Mouse (Mus musculus): ENCODE measurements at regions not wholly inside any gene's neighbourhood (a gene's known extent, or its start where the extent isn't known, plus 50 kb on each side); places are given as distances from the start of the nearest gene placed in this dataset.

DNA sequence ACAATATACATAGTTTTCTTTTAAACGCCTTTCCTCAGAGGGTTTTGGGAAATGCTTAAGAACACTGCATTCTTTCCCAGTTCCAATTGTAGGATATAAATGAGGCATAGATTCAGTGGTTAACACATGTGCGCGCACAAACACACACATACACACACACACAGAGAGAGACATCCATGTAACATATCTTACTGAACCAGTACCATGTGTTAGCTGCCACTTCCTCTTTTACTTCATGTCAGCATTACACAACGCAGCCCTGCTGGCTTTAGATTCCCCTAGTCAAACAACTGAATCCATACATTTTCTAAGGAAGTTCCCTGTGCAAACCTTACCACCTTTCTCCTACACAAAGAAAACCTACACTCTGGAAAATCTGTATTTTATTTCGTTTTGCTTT lies 189.1 kb upstream of the Atp2b1 start:
- DNase-seq (ENCODE audit: low spot score) (no peak), ATAC-seq (ENCODE audit: insufficient read depth, low read depth) (no peak)
- TF ChIP-seq CTCF (IDR thresholded peaks at IDR 0.05; ENCODE audit: low read depth) (no peak), EP300 (IDR thresholded peaks at IDR 0.05; ENCODE audit: low read depth) (no peak)
- Histone ChIP-seq H3K9ac (replicated peaks; ENCODE audit: low read depth, low read length) (no peak overlapping the region), H3K4me3 (ENCODE audit: low read depth, low read length) (no peak overlapping the region), H3K4me2 (ENCODE audit: low read depth, low read length) (no peak overlapping the region), H3K9me3 (replicated peaks; ENCODE audit: control insufficient read depth, low read length) (no peaks in the 10 kb centered on the region), H3K27ac (ENCODE audit: low read depth) (no peak overlapping the region), H3K4me1 (ENCODE audit: control insufficient read depth, insufficient read depth) (peaks cover 4% of the 10 kb centered on the region; the same call in 1 of the 2 replicates), H3K36me3 (replicated peaks; ENCODE audit: control insufficient read depth, insufficient read depth, low read length) (no peaks in the 10 kb centered on the region), H3K27me3 (ENCODE audit: control insufficient read depth, insufficient read depth, low read length) (no peaks in the 10 kb centered on the region)
- WGBS = 84% methylated on average over 5 of the region's 5 CpGs

GRCm38 (mm10) chr10:98727130-98727529 lies 187.1 kb upstream of the Atp2b1 start:
- H3K36me3 ChIP-seq (replicated peaks; ENCODE audit: control insufficient read depth, insufficient read depth, low read length) = no peaks in the 10 kb centered on the region
- no peak overlapping the region for H3K4me3 ChIP-seq (ENCODE audit: low read depth, low read length)
- no peak for DNase-seq (ENCODE audit: low spot score)
- no peak overlapping the region for H3K9ac ChIP-seq (replicated peaks; ENCODE audit: low read depth, low read length)
- H3K4me2 ChIP-seq (ENCODE audit: low read depth, low read length) = no peak overlapping the region
- no peak for ATAC-seq (ENCODE audit: insufficient read depth, low read depth)
- H3K4me1 ChIP-seq (ENCODE audit: control insufficient read depth, insufficient read depth) = no peaks in the 10 kb centered on the region
- TF ChIP-seq CTCF (IDR thresholded peaks at IDR 0.05; ENCODE audit: low read depth) (no peak), EP300 (IDR thresholded peaks at IDR 0.05; ENCODE audit: low read depth) (no peak)
- H3K27me3 ChIP-seq (ENCODE audit: control insufficient read depth, insufficient read depth, low read length) = no peaks in the 10 kb centered on the region
- H3K27ac ChIP-seq (ENCODE audit: low read depth) = no peak overlapping the region
- no peaks in the 10 kb centered on the region for H3K9me3 ChIP-seq (replicated peaks; ENCODE audit: control insufficient read depth, low read length)
- 75% methylated on average over 4 of the region's 4 CpGs for WGBS

GRCm38 (mm10) chr10:98728396-98729030 lies 185.7 kb upstream of the Atp2b1 start:
- Histone ChIP-seq H3K9ac (replicated peaks; ENCODE audit: low read depth, low read length) (no peak overlapping the region), H3K27ac (ENCODE audit: low read depth) (no peak overlapping the region), H3K4me2 (ENCODE audit: low read depth, low read length) (no peak overlapping the region), H3K27me3 (ENCODE audit: control insufficient read depth, insufficient read depth, low read length) (no peaks in the 10 kb centered on the region), H3K9me3 (replicated peaks; ENCODE audit: control insufficient read depth, low read length) (no peaks in the 10 kb centered on the region), H3K4me1 (ENCODE audit: control insufficient read depth, insufficient read depth) (no peaks in the 10 kb centered on the region), H3K36me3 (replicated peaks; ENCODE audit: control insufficient read depth, insufficient read depth, low read length) (no peaks in the 10 kb centered on the region), H3K4me3 (ENCODE audit: low read depth, low read length) (no peak overlapping the region)
- WGBS = 71% methylated on average over 5 of the region's 5 CpGs
- DNase-seq (ENCODE audit: low spot score) (no peak), ATAC-seq (ENCODE audit: insufficient read depth, low read depth) (no peak)
- TF ChIP-seq EP300 (IDR thresholded peaks at IDR 0.05; ENCODE audit: low read depth) = no peak
- TF ChIP-seq CTCF (IDR thresholded peaks at IDR 0.05; ENCODE audit: low read depth) = no peak

DNA sequence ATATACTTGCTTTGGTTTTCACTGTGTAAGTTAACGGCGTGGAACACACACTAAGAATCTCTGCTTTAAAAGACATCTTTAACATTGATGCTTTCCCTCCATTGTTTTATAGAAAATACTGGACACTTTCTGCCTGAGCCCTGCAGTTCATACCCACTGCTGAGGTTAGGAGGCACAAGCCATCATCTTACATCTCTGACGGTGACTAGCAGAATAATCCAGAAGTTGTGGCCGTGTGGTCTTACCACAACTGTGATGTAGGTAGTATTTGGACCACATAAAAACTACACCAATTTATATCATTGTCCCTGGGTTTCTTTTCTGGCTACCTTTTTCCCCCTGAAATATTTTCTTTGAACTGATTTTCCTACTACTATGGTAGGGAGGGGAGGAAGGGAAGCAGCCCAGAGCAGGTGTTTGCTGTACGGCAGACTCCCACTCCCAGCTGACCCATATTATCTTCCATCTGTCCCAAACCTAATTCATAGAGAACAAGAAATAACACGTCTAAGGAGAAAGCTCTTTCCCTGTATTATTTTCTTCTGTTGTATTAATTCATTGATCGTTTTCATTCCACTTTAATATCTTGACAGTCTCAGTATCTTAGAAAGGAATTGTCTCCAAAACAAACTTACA lies 180.1 kb upstream of the Atp2b1 start:
- no peak for DNase-seq (ENCODE audit: low spot score)
- WGBS = 77% methylated on average over 7 of the region's 7 CpGs
- TF ChIP-seq CTCF (IDR thresholded peaks at IDR 0.05; ENCODE audit: low read depth) = no peak
- ATAC-seq (ENCODE audit: insufficient read depth, low read depth) = no peak
- Histone ChIP-seq H3K27ac (ENCODE audit: low read depth) (no peak overlapping the region), H3K4me1 (ENCODE audit: control insufficient read depth, insufficient read depth) (no peaks in the 10 kb centered on the region), H3K27me3 (ENCODE audit: control insufficient read depth, insufficient read depth, low read length) (no peaks in the 10 kb centered on the region), H3K4me2 (ENCODE audit: low read depth, low read length) (no peak overlapping the region), H3K36me3 (replicated peaks; ENCODE audit: control insufficient read depth, insufficient read depth, low read length) (no peaks in the 10 kb centered on the region), H3K9ac (replicated peaks; ENCODE audit: low read depth, low read length) (no peak overlapping the region), H3K9me3 (replicated peaks; ENCODE audit: control insufficient read depth, low read length) (no peaks in the 10 kb centered on the region), H3K4me3 (ENCODE audit: low read depth, low read length) (no peak overlapping the region)

GRCm38 (mm10) chr10:98740507-98741147 lies 173.6 kb upstream of the Atp2b1 start:
- no peak overlapping the region for H3K4me3 ChIP-seq (ENCODE audit: low read depth, low read length)
- TF ChIP-seq CTCF (IDR thresholded peaks at IDR 0.05; ENCODE audit: low read depth) (no peak), EP300 (IDR thresholded peaks at IDR 0.05; ENCODE audit: low read depth) (no peak)
- DNase-seq (ENCODE audit: low spot score) (no peak), ATAC-seq (ENCODE audit: insufficient read depth, low read depth) (no peak)
- H3K9ac ChIP-seq (replicated peaks; ENCODE audit: low read depth, low read length) = no peak overlapping the region
- H3K27ac ChIP-seq (ENCODE audit: low read depth) = no peak overlapping the region
- H3K4me1 ChIP-seq (ENCODE audit: control insufficient read depth, insufficient read depth) = no peaks in the 10 kb centered on the region
- H3K36me3 ChIP-seq (replicated peaks; ENCODE audit: control insufficient read depth, insufficient read depth, low read length) = no peaks in the 10 kb centered on the region
- no peak overlapping the region for H3K4me2 ChIP-seq (ENCODE audit: low read depth, low read length)
- 75% methylated on average over 7 of the region's 7 CpGs for WGBS
- no peaks in the 10 kb centered on the region for H3K9me3 ChIP-seq (replicated peaks; ENCODE audit: control insufficient read depth, low read length)
- H3K27me3 ChIP-seq (ENCODE audit: control insufficient read depth, insufficient read depth, low read length) = no peaks in the 10 kb centered on the region

Data from heart, postnatal 0 days (tissue).